Mouse (Mus musculus) megakaryocyte progenitor cell, adult 5-6 weeks (primary cell): ENCODE measurements around the gene Zfp423. TPM values are rescaled to one million over a fixed set of nuclear protein-coding genes. Genes with fewer than 3 reads are reported as not detected.

ENCODE experiments used
- ATAC-seq: replicated peaks from 2 replicates; pipeline ENCODE4 v1.8.0; 2016; ENCODE audit warnings: mild to moderate bottlenecking, moderate TSS enrichment, inconsistent platforms; ENCODE audit not compliant: poor library complexity
- total RNA-seq, 2 experiments: library from RNA; stranded (forward) in 1 of 2; stranded (reverse) in 1 of 2; fragments of 157-497, 149-512 nt in 1 of 2; fragments of 200-1000 nt in 1 of 2; gene quantifications; 2 replicates each; pipeline versions ENCODE4 v1.2.3 to v1.2.4; 2015 to 2017

Zfp423 gene
- total RNA-seq, 2 experiments from 2014 or later = not detected

- ATAC-seq = no peak
Measured at GRCm38 (mm10) chr8:87640930-87641329, 318.5 kb downstream of the Zfp423 start.

GRCm38 (mm10) chr8:87636226-87636742 is 323.1 kb downstream of the Zfp423 start:
- ATAC-seq = no peak

- ATAC-seq = no peak
Measured at GRCm38 (mm10) chr8:87631776-87632175, 327.6 kb downstream of the Zfp423 start.

- no peak for ATAC-seq
Measured at GRCm38 (mm10) chr8:87629656-87630055, 329.7 kb downstream of the Zfp423 start.

GRCm38 (mm10) chr8:87621181-87621580 is 338.2 kb downstream of the Zfp423 start:
- ATAC-seq = no peak

- ATAC-seq = no peak
Measured at GRCm38 (mm10) chr8:87620225-87620624, 339.2 kb downstream of the Zfp423 start.

GRCm38 (mm10) chr8:87619529-87619928 is 339.9 kb downstream of the Zfp423 start:
- ATAC-seq = no peak

- ATAC-seq = no peak
Measured at GRCm38 (mm10) chr8:87619118-87619517, 340.3 kb downstream of the Zfp423 start.

- ATAC-seq = no peak
Measured at GRCm38 (mm10) chr8:87613701-87614100, 345.7 kb downstream of the Zfp423 start.

Other genes with a start within 250 kb of the Zfp423 start
- 65.1 and 73.1 TPM in 2 replicates for gene Cnep1r1, start 159.2 kb upstream of the Zfp423 start, total RNA-seq (2015)
- 13.3 and 13.4 TPM in 2 replicates for gene Cnep1r1, start 159.2 kb upstream of the Zfp423 start, total RNA-seq (2017)
- 25.5 and 28.6 TPM in 2 replicates for gene Heatr3, start 178.3 kb upstream of the Zfp423 start, total RNA-seq (2015)
- 39.5 and 53.3 TPM in 2 replicates for gene Heatr3, start 178.3 kb upstream of the Zfp423 start, total RNA-seq (2017)
- gene Tent4b, start 239.6 kb upstream of the Zfp423 start, total RNA-seq (2015) = 41.2 and 44.9 TPM in 2 replicates
- gene Tent4b, start 239.6 kb upstream of the Zfp423 start, total RNA-seq (2017) = 35.7 and 44.7 TPM in 2 replicates